Mouse (Mus musculus): ENCODE measurements around the gene Cry2.

Cry2 gene

GRCm38 (mm10) chr2:92451126-92451525 lies 17.3 kb upstream of the Cry2 start:
- in situ Hi-C loops (cut with MboI; ENCODE audit: low pct_unique_long_range_greater_than_20kb in 1 of 2, low sequenced_read_pairs in 2 of 2, unreplicated experiment in 1 of 2) = no loop called here

GRCm38 (mm10) chr2:92447121-92447740 lies 13.4 kb upstream of the Cry2 start:
- in situ Hi-C loops (cut with MboI; ENCODE audit: low pct_unique_long_range_greater_than_20kb in 1 of 2, low sequenced_read_pairs in 2 of 2, unreplicated experiment in 1 of 2) = no loop called here

GRCm38 (mm10) chr2:92446656-92447055 lies 12.8 kb upstream of the Cry2 start:
- in situ Hi-C loops (cut with MboI; ENCODE audit: low pct_unique_long_range_greater_than_20kb in 1 of 2, low sequenced_read_pairs in 2 of 2, unreplicated experiment in 1 of 2) = no loop called here

- in situ Hi-C loops (cut with MboI; ENCODE audit: low pct_unique_long_range_greater_than_20kb in 1 of 2, low sequenced_read_pairs in 2 of 2, unreplicated experiment in 1 of 2) = no loop called here
These were observed 12.0 kb upstream of the Cry2 start for GRCm38 (mm10) chr2:92445890-92446289.

GRCm38 (mm10) chr2:92444376-92444775 lies 10.5 kb upstream of the Cry2 start:
- in situ Hi-C loops (cut with MboI; ENCODE audit: low pct_unique_long_range_greater_than_20kb in 1 of 2, low sequenced_read_pairs in 2 of 2, unreplicated experiment in 1 of 2) = no loop called here

- in situ Hi-C loops (cut with MboI; ENCODE audit: low pct_unique_long_range_greater_than_20kb in 1 of 2, low sequenced_read_pairs in 2 of 2, unreplicated experiment in 1 of 2) = no loop called here
These were observed 9.5 kb upstream of the Cry2 start for GRCm38 (mm10) chr2:92443313-92443712.

GRCm38 (mm10) chr2:92442419-92443001 lies 8.7 kb upstream of the Cry2 start:
- in situ Hi-C loops (cut with MboI; ENCODE audit: low pct_unique_long_range_greater_than_20kb in 1 of 2, low sequenced_read_pairs in 2 of 2, unreplicated experiment in 1 of 2) = no loop called here

- in situ Hi-C loops (cut with MboI; ENCODE audit: low pct_unique_long_range_greater_than_20kb in 1 of 2, low sequenced_read_pairs in 2 of 2, unreplicated experiment in 1 of 2) = no loop called here
These were observed 6.6 kb upstream of the Cry2 start for GRCm38 (mm10) chr2:92440432-92440831.

DNA sequence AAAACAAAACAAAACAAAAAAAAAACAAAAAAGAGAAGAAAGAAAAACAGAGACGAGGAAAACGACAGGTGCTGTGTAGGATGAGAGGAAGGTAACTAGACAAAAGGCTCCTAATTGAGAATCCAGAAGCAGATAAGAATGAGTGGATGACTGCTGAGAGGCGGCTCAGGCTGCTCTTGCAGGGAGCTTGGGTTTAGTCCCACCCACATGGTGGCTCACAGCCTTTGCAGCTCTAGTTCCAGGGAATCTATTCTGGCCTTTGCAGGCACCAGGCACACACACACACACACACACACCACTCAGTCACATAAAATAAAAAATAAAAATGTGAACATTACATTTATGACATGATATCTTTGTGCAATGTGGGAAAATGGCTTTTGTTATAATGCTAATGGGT lies 4.7 kb upstream of the Cry2 start:
- in situ Hi-C loops (cut with MboI; ENCODE audit: low pct_unique_long_range_greater_than_20kb in 1 of 2, low sequenced_read_pairs in 2 of 2, unreplicated experiment in 1 of 2) = no loop called here

DNA sequence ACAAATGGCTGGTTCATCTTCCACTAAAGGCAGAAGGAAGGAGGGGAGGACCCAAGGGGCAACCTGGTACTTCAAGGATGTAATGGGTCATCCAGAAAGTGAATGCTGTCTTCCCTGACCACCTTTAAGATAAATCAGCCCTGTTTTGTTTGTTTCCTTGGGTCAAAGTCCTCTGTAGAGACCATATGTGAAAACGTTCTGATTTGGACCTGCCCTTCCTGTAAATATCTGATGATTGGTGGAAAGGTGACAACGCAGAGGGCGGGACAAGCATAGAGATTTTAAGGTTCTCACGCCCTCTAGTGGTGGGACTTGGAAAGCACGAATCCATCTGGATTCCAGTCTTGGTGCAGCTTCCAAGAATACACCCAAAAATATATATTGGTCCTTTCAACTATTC lies 4.0 kb upstream of the Cry2 start:
- in situ Hi-C loops (cut with MboI; ENCODE audit: low pct_unique_long_range_greater_than_20kb in 1 of 2, low sequenced_read_pairs in 2 of 2, unreplicated experiment in 1 of 2) = no loop called here

DNA sequence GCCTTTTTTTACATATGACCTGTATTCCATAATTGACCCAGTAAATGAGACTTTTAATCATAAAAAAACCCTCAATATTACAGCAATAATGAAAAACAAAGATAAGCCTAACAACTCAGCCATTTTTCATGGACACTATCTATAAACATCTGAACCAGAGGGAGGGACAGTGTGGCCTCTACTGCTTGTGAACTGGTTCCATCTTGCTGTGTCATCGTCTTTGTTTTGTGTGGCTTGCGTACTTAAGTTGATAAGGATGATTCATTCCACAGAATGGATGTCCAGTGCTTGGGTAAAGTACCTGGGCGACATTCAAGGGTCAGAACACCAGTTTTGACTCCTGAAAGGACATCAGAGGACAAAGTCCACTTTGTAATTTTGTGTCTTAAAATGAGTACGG lies 3.5 kb upstream of the Cry2 start:
- in situ Hi-C loops (cut with MboI; ENCODE audit: low pct_unique_long_range_greater_than_20kb in 1 of 2, low sequenced_read_pairs in 2 of 2, unreplicated experiment in 1 of 2) = no loop called here

- in situ Hi-C loops (cut with MboI; ENCODE audit: low pct_unique_long_range_greater_than_20kb in 1 of 2, low sequenced_read_pairs in 2 of 2, unreplicated experiment in 1 of 2) = no loop called here
These were observed 1.2 kb upstream of the Cry2 start for GRCm38 (mm10) chr2:92435023-92435422.

- in situ Hi-C loops (cut with MboI; ENCODE audit: low pct_unique_long_range_greater_than_20kb in 1 of 2, low sequenced_read_pairs in 2 of 2, unreplicated experiment in 1 of 2) = no loop called here
These were observed 517 bp upstream of the Cry2 start for GRCm38 (mm10) chr2:92434375-92434745.

GRCm38 (mm10) chr2:92432299-92433295 lies 1.2 kb downstream of the Cry2 start:
- in situ Hi-C loops (cut with MboI; ENCODE audit: low pct_unique_long_range_greater_than_20kb in 1 of 2, low sequenced_read_pairs in 2 of 2, unreplicated experiment in 1 of 2) = no loop called here

- in situ Hi-C loops (cut with MboI; ENCODE audit: low pct_unique_long_range_greater_than_20kb in 1 of 2, low sequenced_read_pairs in 2 of 2, unreplicated experiment in 1 of 2) = no loop called here
These were observed 2.1 kb downstream of the Cry2 start for GRCm38 (mm10) chr2:92431611-92432179.

GRCm38 (mm10) chr2:92430723-92431541 lies 2.9 kb downstream of the Cry2 start:
- in situ Hi-C loops (cut with MboI; ENCODE audit: low pct_unique_long_range_greater_than_20kb in 1 of 2, low sequenced_read_pairs in 2 of 2, unreplicated experiment in 1 of 2) = no loop called here

DNA sequence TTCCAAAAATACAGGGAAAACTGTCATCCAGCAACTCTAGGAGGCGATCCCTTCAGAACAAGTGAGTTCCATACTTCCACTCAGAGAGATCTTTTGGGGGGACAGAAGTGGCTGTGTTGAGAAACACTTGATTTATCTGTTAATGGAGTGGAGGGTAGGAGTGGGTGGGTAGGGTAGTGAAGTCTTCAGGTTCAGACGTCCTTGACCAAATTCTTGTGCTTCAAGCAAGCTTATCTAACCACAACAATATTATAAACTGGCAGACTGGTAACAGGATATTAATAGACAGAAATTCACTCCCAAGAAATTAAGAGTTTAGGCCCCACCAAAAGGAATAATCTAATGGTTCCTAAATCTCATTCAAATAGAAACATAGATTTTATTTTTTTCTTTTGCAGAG lies 3.8 kb downstream of the Cry2 start:
- in situ Hi-C loops (cut with MboI; ENCODE audit: low pct_unique_long_range_greater_than_20kb in 1 of 2, low sequenced_read_pairs in 2 of 2, unreplicated experiment in 1 of 2) = no loop called here

GRCm38 (mm10) chr2:92427882-92428281 lies 6.0 kb downstream of the Cry2 start:
- in situ Hi-C loops (cut with MboI; ENCODE audit: low pct_unique_long_range_greater_than_20kb in 1 of 2, low sequenced_read_pairs in 2 of 2, unreplicated experiment in 1 of 2) = no loop called here

Measured in mouse embryonic stem cell (cell line).